Mouse (Mus musculus) ES-E14 (cell line): ENCODE data around the gene Ywhag. TPM values are rescaled to one million over a fixed set of nuclear protein-coding genes. Genes with fewer than 3 reads are reported as not detected.

Experiments
- DNase-seq: peaks from one replicate; pipeline ENCODE4 v3.0.0-alpha.2; 2013; ENCODE audit warnings: low read depth, low spot score
- H3K27ac ChIP-seq: 2 replicates; pipeline ENCODE4 v1.5.1; 2012; ENCODE audit warnings: low read depth, mild to moderate bottlenecking, low read length, moderate library complexity, mixed read lengths; ENCODE audit not compliant: poor library complexity, insufficient read depth, severe bottlenecking
- H3K36me3 ChIP-seq: 2 replicates; pipeline ENCODE4 v1.6.1; 2012; ENCODE audit warnings: mild to moderate bottlenecking, low read length, moderate library complexity, mixed read lengths; ENCODE audit not compliant: control insufficient read depth, poor library complexity, insufficient read depth, severe bottlenecking
- H3K4me1 ChIP-seq, 2 experiments: fragments of 150-350 bp in 1 of 2; sonication (generic) in 1 of 2; 2 replicates each; pipeline ENCODE4 v1.6.1; 2012; ENCODE audit warnings: low read length in 2 of 2, mild to moderate bottlenecking in 1 of 2, mixed read lengths in 1 of 2; ENCODE audit not compliant: control insufficient read depth in 2 of 2, insufficient read depth in 2 of 2, poor library complexity in 1 of 2
- H3K4me3 ChIP-seq, 2 experiments: fragments of 150-350 bp in 1 of 2; sonication (generic) in 1 of 2; 2 replicates each; pipeline ENCODE4 v1.5.1; 2012; ENCODE audit warnings: low read length in 2 of 2, low read depth in 1 of 2, mild to moderate bottlenecking in 1 of 2, mixed read lengths in 1 of 2; ENCODE audit not compliant: insufficient read depth in 1 of 2, poor library complexity in 1 of 2, severe bottlenecking in 1 of 2
- H3K9ac ChIP-seq: 2 replicates; pipeline ENCODE4 v1.6.1; 2012; ENCODE audit warnings: low read depth, mild to moderate bottlenecking, low read length, mixed read lengths; ENCODE audit not compliant: poor library complexity, insufficient read depth, severe bottlenecking
- H3K9me3 ChIP-seq: fragments of 150-350 bp; sonication (generic); 2 replicates; pipeline ENCODE4 v1.6.1; 2012; ENCODE audit warnings: low read depth, mild to moderate bottlenecking, low read length; ENCODE audit not compliant: control insufficient read depth, insufficient read depth
- CHD2 ChIP-seq: IDR thresholded peaks from 2 replicates; pipeline ENCODE4 v1.6.1; 2014; ENCODE audit warnings: mild to moderate bottlenecking, low read depth, low read length, inconsistent platforms
- HCFC1 ChIP-seq: IDR thresholded peaks from 2 replicates; pipeline ENCODE4 v1.6.1; 2012; ENCODE audit warnings: low read length, inconsistent platforms, borderline replicate concordance; ENCODE audit not compliant: insufficient read depth
- MAFK ChIP-seq: IDR thresholded peaks from 2 replicates; pipeline ENCODE4 v1.6.1; 2014; ENCODE audit warnings: mild to moderate bottlenecking, low read depth, low read length, inconsistent platforms; ENCODE audit not compliant: insufficient read depth
- ZC3H11A ChIP-seq: IDR thresholded peaks from 2 replicates; pipeline ENCODE4 v1.6.1; 2012; ENCODE audit warnings: low read depth, mild to moderate bottlenecking, inconsistent platforms, low read length, borderline replicate concordance
- ZNF384 ChIP-seq: IDR thresholded peaks from 2 replicates; pipeline ENCODE4 v1.6.1; 2012; ENCODE audit warnings: low read depth, low read length, inconsistent platforms
- in situ Hi-C, 2 experiments: fragments of 600-800 bp; cut with MboI; formaldehyde crosslinking; loops; one replicate each; pipeline ENCODE4 v1.15.1; 2025; ENCODE audit warnings: low sequenced_read_pairs in 2 of 2, inconsistent platforms in 1 of 2; ENCODE audit not compliant: unreplicated experiment in 2 of 2
- total RNA-seq: library from RNA; depleted of rRNA; stranded (reverse); fragments of 300-350 nt; gene quantifications from 2 replicates; pipeline ENCODE4 v1.2.3, GENCODE M21; 2012

Ywhag gene
- total RNA-seq, 1 experiment = 176 TPM

GRCm38 (mm10) chr5:135873753-135874152 lies 60.7 kb downstream of the Ywhag start:
- Histone ChIP-seq H3K9me3 (no peaks in the 10 kb centered on the region), H3K27ac (no peak overlapping the region), H3K4me1 (peaks cover 2 to 13% of the 10 kb centered on the region in 2 experiments; a peak in 3 of 4 replicates), H3K9ac (no peak overlapping the region), H3K4me3 (no peak overlapping the region), H3K36me3 (no peaks in the 10 kb centered on the region)
- TF ChIP-seq HCFC1 (no peak), ZNF384 (no peak), MAFK (no peak), ZC3H11A (no peak), CHD2 (no peak)
- DNase-seq = no peak
- in situ Hi-C loops = no loop called here

GRCm38 (mm10) chr5:135872996-135873395 lies 61.4 kb downstream of the Ywhag start:
- no peak overlapping the region; a peak in 1 of 4 replicates for H3K4me3 ChIP-seq
- in situ Hi-C loops = no loop called here

GRCm38 (mm10) chr5:135870505-135870904 lies 63.9 kb downstream of the Ywhag start:
- no peak for DNase-seq
- no peaks in the 10 kb centered on the region for H3K36me3 ChIP-seq
- in situ Hi-C loops = no loop called here
- H3K9ac ChIP-seq = no peak overlapping the region
- no peak overlapping the region for H3K4me3 ChIP-seq
- peaks cover 2 to 13% of the 10 kb centered on the region in 2 experiments; a peak in 3 of 4 replicates for H3K4me1 ChIP-seq
- no peak overlapping the region for H3K27ac ChIP-seq
- no peaks in the 10 kb centered on the region for H3K9me3 ChIP-seq
- no peak for TF ChIP-seq ZNF384
- no peak for TF ChIP-seq MAFK

More at GRCm38 (mm10) chr5:135872996-135873395, 61.4 kb downstream of the Ywhag start:
- peaks cover 2 to 13% of the 10 kb centered on the region in 2 experiments; a peak in 3 of 4 replicates for H3K4me1 ChIP-seq
- no peaks in the 10 kb centered on the region for H3K36me3 ChIP-seq
- TF ChIP-seq ZNF384 = no peak
- peak overlapping the region; percentile 55 for H3K9ac ChIP-seq
- no peaks in the 10 kb centered on the region for H3K9me3 ChIP-seq
- DNase-seq = no peak
- H3K27ac ChIP-seq = no peak overlapping the region

- in situ Hi-C loops = no loop called here
- Histone ChIP-seq H3K4me1 (peaks cover 2 to 13% of the 10 kb centered on the region in 2 experiments; a peak in 3 of 4 replicates), H3K9me3 (no peaks in the 10 kb centered on the region), H3K9ac (no peak overlapping the region), H3K4me3 (no peak overlapping the region), H3K27ac (no peak overlapping the region), H3K36me3 (no peaks in the 10 kb centered on the region)
- no peak for DNase-seq
- TF ChIP-seq ZNF384 (no peak), MAFK (no peak), CHD2 (no peak), HCFC1 (no peak), ZC3H11A (no peak)
These were observed 64.6 kb downstream of the Ywhag start for GRCm38 (mm10) chr5:135869661-135870423.

GRCm38 (mm10) chr5:135868653-135869052 lies 65.8 kb downstream of the Ywhag start:
- in situ Hi-C loops = no loop called here
- TF ChIP-seq HCFC1 (no peak), MAFK (no peak), ZC3H11A (no peak), CHD2 (no peak), ZNF384 (no peak)
- Histone ChIP-seq H3K9ac (peak overlapping the region; percentile 4; the same call in 1 of the 2 replicates), H3K9me3 (no peaks in the 10 kb centered on the region), H3K4me1 (peaks cover 1 to 8% of the 10 kb centered on the region in 2 experiments; a peak in 3 of 4 replicates), H3K4me3 (peak overlapping the region; percentile 61 to 67), H3K36me3 (no peaks in the 10 kb centered on the region), H3K27ac (no peak overlapping the region)
- DNase-seq = no peak
